Mouse (Mus musculus): ENCODE measurements around the gene 2210011C24Rik. TPM values are rescaled to one million over a fixed set of nuclear protein-coding genes. Genes with fewer than 3 reads are reported as not detected.

The 2210011C24Rik gene
- not detected in 2 replicates for polyA plus RNA-seq (2012; rRNA removed)

GRCm38 (mm10) chr8:84011705-84012498 lies at the start of gene 2210011C24Rik:
Gene 2210011C24Rik (minus strand): TSS chr8:84012171.

GRCm38 (mm10) chr8:84044900-84045299 lies 32.9 kb upstream of the 2210011C24Rik start, which contains the start of gene Rln3:
Gene Rln3 (minus strand): TSS chr8:84045000.

GRCm38 (mm10) chr8:84042066-84042947 lies 30.3 kb upstream of the 2210011C24Rik start, which contains the start of gene Il27ra:
Gene Il27ra (minus strand): TSS chr8:84042589.

GRCm38 (mm10) chr8:84021096-84021495 lies 9.1 kb upstream of the 2210011C24Rik start, which contains the start of gene Palm3:
Gene Palm3 (plus strand): TSS chr8:84021471.

GRCm38 (mm10) chr8:84001281-84002000 lies 10.5 kb downstream of the 2210011C24Rik start, which contains the start of gene 1700067K01Rik:
Gene 1700067K01Rik (plus strand): TSS chr8:84001502.

GRCm38 (mm10) chr8:83997511-83998141 lies 14.3 kb downstream of the 2210011C24Rik start, which contains the start of gene Samd1:
Gene Samd1 (plus strand): TSS chr8:83997672.

GRCm38 (mm10) chr8:83972150-83973120 lies 39.5 kb downstream of the 2210011C24Rik start, which contains the start of gene Prkaca:
Gene Prkaca (plus strand): TSS chr8:83972993.

Other genes starting within 250 kb of the 2210011C24Rik start
- gene Adgrl1, start 112.1 kb downstream of the 2210011C24Rik start, polyA plus RNA-seq (2012; rRNA removed) = 3.9 and 4.2 TPM in 2 replicates
- 0.25 and 0.36 TPM in 2 replicates for gene Gm10644, start 57.0 kb downstream of the 2210011C24Rik start, polyA plus RNA-seq (2012; rRNA removed)
- gene Asf1b, start 56.7 kb downstream of the 2210011C24Rik start, polyA plus RNA-seq (2012; rRNA removed) = 76.0 and 107 TPM in 2 replicates
- 23.3 and 26.2 TPM in 2 replicates for gene Prkaca, start 39.2 kb downstream of the 2210011C24Rik start, polyA plus RNA-seq (2012; rRNA removed)
- gene Samd1, start 14.5 kb downstream of the 2210011C24Rik start, polyA plus RNA-seq (2012; rRNA removed) = 30.8 and 33.2 TPM in 2 replicates
- 0.42 and 0.55 TPM in 2 replicates for gene 1700067K01Rik, start 10.7 kb downstream of the 2210011C24Rik start, polyA plus RNA-seq (2012; rRNA removed)
- 0.09 and 0.25 TPM in 2 replicates for gene Palm3, start 9.3 kb upstream of the 2210011C24Rik start, polyA plus RNA-seq (2012; rRNA removed)
- gene Il27ra, start 30.4 kb upstream of the 2210011C24Rik start, polyA plus RNA-seq (2012; rRNA removed) = 0.62 and 0.74 TPM in 2 replicates
- 0.10 TPM in 1 of 2 replicates, not detected in the other for gene Rln3, start 32.8 kb upstream of the 2210011C24Rik start, polyA plus RNA-seq (2012; rRNA removed)
- gene Gm10643, start 53.0 kb upstream of the 2210011C24Rik start, polyA plus RNA-seq (2012; rRNA removed) = 0.31 and 0.36 TPM in 2 replicates
- 3.6 and 4.5 TPM in 2 replicates for gene Rfx1, start 54.7 kb upstream of the 2210011C24Rik start, polyA plus RNA-seq (2012; rRNA removed)
- gene Dcaf15, start 92.6 kb upstream of the 2210011C24Rik start, polyA plus RNA-seq (2012; rRNA removed) = 15.6 TPM in 2 replicates
- gene Podnl1, start 113.8 kb upstream of the 2210011C24Rik start, polyA plus RNA-seq (2012; rRNA removed) = 0.02 and 0.03 TPM in 2 replicates
- 3.1 and 3.2 TPM in 2 replicates for gene Cc2d1a, start 135.8 kb upstream of the 2210011C24Rik start, polyA plus RNA-seq (2012; rRNA removed)
- gene 4930432K21Rik, start 135.9 kb upstream of the 2210011C24Rik start, polyA plus RNA-seq (2012; rRNA removed) = 0.08 and 0.15 TPM in 2 replicates
- 0.14 and 0.15 TPM in 2 replicates for gene Nanos3, start 173.0 kb upstream of the 2210011C24Rik start, polyA plus RNA-seq (2012; rRNA removed)
- 1.6 and 1.7 TPM in 2 replicates for gene Zswim4, start 224.9 kb upstream of the 2210011C24Rik start, polyA plus RNA-seq (2012; rRNA removed)
- gene D8Ertd738e, start 237.5 kb upstream of the 2210011C24Rik start, polyA plus RNA-seq (2012; rRNA removed) = 139 and 148 TPM in 2 replicates
- gene Mri1, start 245.2 kb upstream of the 2210011C24Rik start, polyA plus RNA-seq (2012; rRNA removed) = 13.6 and 16.0 TPM in 2 replicates